Mouse (Mus musculus): ENCODE results near the gene Mbnl2.
A peak's percentile ranks its signal among the peaks of the same experiment; 100 is the strongest.

Mbnl2 gene

DNA sequence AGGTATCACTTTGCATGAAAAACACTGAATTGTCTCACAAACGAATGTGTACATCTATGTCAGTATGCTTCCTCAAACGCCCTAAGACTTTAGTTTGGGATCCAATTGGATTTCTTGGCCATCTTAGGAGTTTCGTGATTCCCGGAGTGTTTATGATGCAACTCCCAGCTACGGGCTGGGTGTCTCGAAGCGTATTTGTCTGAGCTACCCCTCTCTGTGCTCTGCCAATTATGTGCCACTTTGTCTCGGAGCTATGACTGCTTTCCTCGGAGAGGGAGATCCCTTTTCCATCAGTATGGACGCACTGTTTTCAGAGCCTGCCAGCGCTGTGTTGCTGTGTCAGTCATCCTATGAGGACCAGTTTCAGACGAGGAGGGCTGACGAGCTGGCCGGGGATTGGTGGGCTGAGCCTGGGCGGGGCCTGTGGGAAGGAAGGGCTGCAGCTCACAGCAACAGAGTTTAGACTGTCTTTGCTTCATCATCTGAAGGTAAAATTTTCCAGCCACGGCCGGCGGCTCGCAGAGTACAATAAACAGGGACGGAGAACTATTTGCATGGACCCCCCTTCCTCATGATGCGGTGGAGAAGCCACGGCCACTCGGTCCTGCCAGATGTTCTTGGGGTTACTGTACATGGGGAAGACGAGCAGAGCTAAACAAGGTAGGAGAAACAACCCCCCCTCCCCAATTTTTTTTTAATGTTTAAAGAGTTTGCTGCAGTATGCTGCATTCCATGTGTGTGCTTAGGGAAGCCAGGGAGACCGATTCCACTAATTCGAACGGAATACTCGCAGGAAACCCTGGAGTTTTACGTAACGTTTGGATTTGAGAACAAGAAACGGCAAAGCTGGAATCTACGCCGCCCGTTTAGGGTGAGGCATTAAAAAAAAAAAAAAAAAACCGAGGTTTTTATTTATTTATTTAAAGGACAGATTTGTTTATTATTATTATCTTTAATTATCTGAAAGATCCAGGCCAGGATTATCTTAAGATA, at the start of gene Mbnl2:
Gene Mbnl2 (plus strand): TSS at position 424 of the 993 bp plus-strand sequence.
- peak; percentile 92 for DNase-seq (ENCODE audit: extremely low spot score)

DNA sequence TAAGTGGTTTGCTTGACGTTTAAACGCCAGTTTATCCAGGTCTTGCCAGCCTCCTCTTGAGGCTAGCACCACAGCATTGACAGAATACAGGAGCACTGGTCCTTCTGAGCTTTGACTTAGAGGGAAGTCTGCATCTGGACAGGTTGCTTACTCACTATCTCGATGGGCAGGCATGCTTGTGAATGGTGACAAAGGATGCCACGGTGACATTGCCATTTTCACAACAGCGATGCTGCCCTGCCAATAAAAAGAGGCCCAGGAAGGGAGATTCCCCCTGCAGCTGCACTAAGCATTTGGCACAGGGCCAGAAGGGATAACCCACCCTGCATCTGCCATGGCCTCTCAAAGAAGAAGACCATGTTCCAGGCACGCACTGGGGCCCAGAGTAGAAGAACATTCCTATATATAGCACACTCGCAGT, 43.4 kb upstream of the Mbnl2 start:
- DNase-seq (ENCODE audit: extremely low spot score), result no peak

DNA sequence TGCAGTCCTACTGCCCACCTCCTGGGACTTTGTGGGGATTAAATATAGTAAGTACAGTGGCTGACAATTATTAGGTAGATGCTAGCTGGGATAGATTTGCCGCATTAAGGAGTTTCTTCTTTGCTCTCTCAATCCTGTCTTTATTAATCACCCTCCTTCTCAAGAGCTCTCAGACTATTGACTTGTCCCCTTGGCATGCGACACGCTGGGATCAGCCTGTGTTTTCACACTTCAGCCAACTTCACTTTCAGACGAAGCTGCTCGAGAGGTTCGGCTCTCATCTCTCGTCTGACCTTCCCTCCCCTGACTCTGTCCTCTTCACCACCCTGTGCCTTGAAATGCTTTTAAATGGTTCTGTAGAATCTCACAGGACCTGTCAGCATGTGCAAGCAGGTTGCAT, 39.9 kb upstream of the Mbnl2 start:
- DNase-seq (ENCODE audit: extremely low spot score), result no peak

DNA sequence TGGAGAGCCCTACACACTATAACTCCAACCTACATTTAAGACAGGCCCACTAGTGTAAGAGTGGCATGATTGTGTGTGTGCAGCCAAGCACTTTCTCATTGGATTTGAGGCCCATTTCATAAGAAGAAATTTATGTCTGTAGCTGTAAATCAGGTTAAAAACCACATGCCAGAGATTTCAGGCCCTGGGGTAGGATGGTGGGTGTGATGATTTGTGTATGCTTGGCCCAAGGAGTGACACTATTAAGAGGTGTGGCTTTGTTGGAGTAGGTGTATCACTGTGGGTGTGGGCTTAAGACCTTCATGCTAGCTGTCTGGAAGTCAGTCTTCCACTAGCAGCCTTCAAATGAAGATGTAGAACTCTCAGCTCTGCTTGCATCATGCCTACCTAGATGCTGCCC, 37.0 kb upstream of the Mbnl2 start:
- no peak for DNase-seq (ENCODE audit: extremely low spot score)

DNA sequence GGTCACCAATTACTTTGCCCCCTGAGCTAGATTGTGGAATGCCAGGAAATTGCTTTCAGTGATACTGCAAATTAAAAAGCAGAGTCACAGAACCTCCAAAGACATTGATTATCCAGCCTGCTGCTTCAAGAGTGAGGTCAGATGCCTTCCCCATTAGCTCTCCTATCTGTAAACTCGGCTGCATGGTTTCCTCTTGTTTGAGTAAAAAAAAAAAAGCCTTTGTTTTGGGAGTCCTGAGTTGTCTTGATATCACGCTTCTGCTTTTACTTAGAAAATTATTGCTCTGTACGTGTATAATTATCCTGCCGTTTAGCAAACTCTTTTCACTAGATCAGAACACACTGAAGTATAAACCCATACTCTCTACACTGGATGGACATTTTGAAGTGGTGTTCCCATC, 35.3 kb upstream of the Mbnl2 start:
- DNase-seq (ENCODE audit: extremely low spot score), result no peak

DNA sequence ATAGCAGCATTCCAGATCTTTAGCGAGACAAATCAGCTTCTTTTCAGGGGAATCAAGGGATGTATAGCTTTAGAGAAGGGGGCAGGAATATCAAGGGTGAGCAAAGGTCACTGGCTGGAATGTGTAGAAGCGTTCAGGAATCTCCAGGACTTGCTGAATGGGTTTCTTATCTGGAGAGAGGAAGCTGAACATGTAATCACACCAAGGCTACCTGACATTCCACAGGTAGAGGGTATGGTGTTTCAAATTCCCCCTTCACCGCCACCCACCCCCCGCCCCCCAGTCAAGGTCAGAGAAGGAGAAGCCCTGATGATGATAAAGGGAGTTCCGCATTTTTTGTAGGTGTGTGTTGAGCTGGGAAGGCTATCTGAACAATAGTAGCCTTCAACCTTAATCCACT, 32.8 kb upstream of the Mbnl2 start:
- DNase-seq (ENCODE audit: extremely low spot score), result no peak

DNA sequence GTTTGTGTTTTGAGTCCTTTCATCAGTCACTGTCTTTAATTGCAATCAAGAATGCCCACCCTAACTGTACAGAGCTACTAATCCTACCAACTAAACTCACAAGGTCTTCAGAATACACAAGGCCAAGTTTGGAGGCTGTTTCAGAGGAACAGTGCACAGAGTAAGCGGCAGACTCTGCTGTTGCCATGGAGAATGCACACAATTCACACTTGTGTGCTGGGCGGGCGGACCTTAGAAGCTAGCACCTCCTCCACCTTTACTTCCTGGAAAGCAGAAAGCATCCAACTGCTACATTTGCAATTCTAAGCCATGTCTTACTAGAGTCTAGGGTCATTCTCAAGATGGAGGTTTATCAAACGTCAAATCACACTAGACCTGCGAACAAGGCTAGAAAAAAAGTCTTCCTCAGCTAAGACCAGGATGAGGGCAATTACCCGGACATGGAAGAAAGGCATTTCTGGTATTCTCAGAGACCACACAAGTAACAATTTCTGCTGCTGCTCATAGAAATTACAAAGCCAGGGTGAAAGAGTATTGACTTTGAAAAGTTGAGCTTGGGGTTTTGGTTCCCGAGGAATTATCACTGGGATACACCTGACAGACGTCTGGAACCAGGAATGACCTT, 30.3 kb upstream of the Mbnl2 start:
- DNase-seq (ENCODE audit: extremely low spot score), result no peak

DNA sequence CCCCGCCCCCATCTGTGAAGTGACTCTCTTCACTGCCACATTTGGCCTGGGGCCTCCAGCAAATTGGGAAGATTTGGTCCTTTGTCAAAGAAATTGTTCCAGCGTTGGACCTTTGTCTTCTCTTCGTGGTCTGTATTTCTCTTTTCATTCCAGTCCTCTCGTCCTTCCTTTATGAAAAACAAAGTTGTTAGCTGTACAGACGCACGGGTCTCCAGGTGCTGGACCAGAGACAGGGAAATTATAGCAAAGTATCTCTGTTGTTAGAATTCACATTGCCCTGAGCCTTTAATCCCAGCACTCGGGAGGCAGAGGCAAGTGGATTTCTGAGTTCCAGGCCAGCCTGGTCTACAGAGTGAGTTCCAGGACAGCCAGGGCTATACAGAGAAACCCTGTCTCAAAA, 22.1 kb upstream of the Mbnl2 start:
- DNase-seq (ENCODE audit: extremely low spot score), result no peak

DNA sequence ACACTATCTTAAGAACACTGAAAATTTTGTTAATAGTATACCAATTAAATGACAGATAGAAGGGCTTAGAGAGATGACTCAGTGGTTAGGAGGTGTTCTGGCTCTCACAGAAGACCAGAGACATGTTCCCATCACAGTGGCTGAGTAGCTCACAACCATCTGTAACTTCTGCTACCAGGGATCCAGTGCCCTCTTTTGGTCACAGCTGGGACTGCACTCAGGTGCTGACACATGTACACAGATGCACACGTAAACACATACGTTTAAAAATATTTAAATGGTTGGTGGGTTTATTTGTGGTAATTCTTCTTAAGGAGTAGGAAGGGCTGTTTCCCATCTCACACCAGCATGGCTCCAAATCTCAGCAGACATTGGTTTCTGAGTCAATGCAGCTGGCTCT, 19.3 kb upstream of the Mbnl2 start:
- DNase-seq (ENCODE audit: extremely low spot score), result no peak

DNA sequence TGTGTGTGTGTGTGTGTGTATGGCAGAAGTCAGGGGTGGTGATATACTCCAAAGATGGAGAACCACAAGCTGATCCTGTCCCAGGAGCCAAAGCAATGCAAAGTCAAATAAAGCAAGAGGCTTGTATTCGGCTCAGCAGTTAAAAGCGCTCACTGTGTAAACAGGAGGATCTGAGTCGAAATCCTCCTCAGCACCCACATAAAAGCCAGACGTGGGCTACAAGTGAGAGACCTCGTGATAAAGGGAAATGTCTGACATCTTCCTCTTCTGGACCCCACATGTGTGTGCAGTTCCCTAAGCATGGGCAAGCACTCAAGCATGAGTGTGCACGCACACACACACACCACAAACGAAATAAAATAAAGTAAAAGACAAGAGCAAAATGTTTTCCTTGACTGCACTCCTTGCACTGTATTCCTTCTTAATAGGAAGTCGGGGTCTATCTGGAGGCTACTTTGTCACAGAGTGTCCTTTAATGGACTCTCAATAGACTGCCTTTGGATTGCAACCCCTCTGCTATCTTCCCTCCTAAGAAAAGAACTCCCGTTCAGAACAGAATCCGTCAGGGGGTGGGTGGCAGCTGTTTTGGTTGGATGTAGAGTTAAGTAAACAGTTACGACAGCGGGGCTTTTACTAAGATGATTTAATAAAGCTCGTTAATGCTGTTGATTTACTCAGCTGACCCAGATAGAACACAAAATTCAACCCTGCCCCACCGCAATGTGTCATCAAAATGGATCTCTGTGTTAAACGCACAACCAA, 18.7 kb upstream of the Mbnl2 start:
- no peak for DNase-seq (ENCODE audit: extremely low spot score)

DNA sequence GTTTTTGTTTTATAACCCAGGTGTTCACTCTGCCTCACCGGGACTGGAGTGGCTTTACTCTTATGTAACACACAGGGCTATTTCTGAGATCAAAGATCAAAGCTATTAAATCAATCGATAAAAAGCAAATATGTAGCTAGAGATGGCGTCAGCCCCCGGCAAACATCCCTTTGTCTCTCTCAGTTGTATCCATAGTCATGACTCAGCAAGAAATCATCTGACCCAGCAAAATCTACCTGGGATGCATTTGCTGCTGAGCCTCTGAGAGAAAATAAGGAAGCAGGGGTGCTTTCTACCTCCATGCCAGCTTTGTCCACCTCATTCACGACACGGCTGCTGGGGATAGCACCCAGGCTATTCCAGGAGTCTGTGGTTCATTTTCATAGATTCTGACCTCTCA, 18.0 kb upstream of the Mbnl2 start:
- no peak for DNase-seq (ENCODE audit: extremely low spot score)

DNA sequence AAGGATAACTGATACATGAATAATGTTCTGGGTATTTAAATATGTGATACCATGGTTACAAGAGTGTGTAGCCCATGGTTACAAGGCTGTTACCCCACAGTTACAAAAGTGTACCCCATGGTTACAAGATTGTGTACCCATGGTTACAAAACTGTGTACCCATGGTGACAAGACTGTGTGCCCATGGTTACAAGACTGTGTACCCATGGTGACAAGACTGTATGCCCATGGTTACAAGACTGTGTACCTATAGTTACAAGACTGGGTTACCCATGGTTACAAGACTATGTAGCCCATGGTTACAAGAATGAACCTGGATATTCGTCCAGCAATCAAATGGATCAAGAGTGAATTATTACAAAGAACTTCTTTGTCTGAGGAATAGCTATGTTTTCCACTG, 16.0 kb upstream of the Mbnl2 start:
- DNase-seq (ENCODE audit: extremely low spot score), result no peak

DNA sequence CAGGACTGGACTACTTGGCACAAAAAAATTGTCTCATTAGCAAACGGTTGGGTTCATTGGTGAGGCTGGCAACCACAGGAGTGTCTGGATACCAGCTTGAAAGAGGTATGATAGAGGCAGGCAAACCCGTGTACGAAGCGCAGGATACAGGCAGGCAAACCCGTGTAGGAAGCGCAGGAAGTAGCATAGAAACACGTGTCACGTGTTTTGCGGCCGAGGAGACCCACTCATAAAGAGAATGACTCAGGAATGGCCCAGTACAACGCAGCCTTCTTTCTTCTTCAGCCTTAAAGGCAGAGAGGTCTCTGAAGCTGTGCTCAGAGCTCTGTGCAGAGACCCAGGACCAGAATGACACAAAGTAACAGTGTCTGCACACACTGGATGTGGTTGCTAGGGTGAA, 13.9 kb upstream of the Mbnl2 start:
- DNase-seq (ENCODE audit: extremely low spot score), result no peak

DNA sequence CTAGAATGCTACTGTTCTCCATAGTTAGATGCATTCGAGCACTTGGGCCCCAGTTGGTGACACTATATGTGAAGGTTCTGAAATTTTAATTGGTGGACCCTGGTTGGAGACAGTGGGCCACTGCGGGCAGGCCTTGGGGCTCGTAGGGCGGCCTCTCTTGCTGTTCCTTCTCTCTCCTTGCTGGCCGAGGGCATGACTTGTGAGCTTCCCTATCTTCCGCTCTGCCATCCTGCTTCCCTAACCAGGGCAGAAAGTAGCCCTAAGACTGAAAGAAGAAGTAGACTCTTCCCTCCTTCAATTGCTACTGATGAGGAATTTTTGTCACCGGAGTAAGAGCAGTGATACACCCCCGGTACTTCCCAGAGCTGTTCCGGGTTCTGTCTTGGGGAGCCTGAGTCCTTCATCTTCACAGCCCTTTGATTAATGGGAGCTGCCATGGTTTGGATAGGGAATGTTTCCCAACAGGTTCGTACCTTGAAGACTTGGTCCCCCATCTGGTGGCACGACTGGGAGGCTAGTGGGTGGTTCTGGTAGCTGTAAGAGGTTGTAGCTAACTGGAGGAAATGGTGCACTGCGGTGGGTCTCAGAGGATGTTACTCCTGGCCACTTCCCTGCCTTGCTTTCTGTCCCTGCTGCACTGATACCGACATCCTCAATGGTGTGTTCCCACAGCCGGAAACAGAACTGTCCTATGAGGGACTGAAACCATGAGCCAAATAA, 12.6 kb upstream of the Mbnl2 start:
- DNase-seq (ENCODE audit: extremely low spot score), result no peak

DNA sequence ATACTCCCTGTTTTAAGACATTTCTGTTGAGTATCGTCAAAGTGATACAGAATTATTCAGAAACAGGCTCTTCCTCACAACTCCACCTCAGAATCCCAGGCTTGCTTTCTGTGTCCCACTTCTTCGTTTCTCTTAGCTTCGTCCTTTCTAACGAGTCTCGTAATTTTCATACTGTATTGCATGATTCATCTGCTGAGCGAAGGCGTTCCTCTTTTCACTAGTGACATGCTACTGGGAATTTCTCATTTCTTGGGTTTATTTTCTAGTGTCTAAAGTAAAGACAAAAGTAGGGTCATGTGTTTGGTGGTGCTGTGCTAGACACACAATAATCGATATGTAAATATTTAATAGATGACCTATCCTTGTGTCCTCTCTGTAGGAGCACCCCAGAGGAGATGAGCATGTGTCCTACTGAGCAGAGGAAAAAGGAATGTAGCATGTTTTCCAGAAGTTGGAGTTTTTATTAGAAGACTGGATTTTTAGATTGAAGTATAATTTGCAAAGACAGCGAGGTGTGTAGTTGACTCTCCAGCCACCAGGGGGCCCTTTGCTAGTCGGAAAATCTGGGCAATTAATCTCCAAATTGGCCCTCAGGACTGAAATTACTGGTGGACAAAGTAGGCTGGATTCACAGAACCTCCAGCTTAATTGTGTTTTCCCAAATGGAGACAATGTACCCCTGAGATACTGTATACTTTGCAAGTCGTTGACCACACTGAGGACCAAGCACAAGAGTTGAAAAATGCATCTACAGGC, 11.9 kb upstream of the Mbnl2 start:
- no peak for DNase-seq (ENCODE audit: extremely low spot score)

DNA sequence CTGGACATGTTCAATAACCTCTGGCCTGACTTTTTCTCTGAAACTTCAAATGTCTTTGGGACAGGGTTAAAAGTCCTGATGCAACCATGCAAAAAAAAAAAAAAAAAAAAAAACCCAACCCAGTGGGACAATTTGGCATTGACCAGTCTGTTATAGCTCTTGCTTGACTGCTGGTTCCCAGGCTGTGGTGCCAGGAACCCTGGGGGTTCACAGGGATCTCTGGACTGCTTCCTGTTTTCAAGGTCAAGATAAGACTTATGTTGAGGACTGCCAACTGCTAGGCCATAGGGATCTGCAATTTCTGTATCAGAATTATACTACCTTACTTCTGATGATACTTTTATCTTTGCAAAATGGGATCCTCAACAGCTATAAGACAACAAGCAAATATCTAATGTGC, 9.6 kb upstream of the Mbnl2 start:
- DNase-seq (ENCODE audit: extremely low spot score), result no peak

DNA sequence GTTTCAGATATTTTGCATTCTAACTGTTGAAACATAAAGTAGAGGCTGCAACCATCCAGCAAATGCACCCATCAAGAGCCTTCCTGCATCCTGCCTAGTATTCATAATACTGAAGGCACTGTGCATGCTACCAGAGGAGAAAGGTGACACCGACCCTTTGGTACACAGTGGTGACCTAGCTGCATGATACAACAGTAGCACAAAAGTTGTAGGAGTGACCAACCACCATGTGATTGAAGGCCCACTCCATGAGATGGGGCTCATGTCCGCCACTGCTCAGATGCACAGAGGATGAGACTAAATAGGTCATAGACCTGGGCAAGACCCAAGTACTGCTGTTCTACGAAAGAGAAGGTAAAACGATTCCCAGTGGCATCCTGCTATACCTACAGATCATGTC, 8.3 kb upstream of the Mbnl2 start:
- no peak for DNase-seq (ENCODE audit: extremely low spot score)

DNA sequence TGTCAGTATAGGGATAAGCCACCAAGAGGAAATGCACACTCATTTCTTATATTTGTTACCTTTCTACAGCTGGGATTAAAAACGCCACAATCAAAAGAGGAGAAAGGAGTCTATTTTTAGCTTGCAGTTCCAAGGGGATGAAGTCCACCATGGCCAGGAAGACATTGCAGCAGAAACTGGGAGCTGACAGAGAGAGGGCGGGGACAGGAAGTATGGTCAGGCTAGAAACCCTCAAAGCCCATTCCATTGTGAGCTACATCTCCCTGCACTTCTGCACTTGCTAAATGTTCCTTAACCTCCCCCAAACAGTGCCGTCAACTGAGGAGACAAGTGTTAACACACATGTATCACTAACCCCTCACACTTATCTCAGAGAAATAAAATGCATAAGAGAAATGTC, 5.4 kb upstream of the Mbnl2 start:
- no peak for DNase-seq (ENCODE audit: extremely low spot score)

DNA sequence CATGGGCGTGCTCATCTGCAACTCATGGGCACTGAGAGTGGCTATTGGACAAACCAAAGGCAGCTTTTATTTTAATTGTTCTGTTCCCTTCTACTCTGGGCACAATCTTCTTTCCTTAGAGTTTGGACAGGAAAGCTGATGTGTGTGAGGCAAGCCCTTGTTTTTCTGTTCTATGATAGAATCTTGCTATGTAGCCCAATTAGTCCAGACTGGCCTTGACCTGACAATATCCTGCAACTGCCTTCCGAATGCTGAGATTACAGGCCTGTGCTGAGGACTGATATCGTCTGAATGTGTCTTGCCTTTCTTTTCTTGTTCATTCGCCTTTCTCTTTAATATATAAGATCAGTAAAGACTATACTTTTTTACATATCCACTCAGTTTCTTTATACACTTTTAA, 4.8 kb upstream of the Mbnl2 start:
- no peak for DNase-seq (ENCODE audit: extremely low spot score)

DNA sequence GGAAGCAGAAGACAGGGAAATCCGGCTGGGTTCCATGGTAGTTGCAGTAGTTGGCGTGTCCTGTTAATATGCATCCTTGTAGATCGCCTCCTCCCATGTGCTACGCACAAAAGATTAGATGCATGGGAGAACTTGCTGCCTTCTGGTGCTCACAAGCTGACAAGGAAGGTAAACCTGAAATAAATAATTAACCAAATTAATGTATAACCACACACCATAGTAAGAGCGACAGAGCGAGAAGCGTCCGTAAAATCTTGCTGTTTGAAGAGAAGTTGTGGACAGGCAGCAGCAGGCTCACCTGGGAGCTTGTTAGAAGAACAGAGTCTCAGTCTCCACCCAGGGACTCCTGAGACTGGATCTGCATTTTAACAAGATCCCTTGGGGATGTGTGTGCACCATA, 4.4 kb upstream of the Mbnl2 start:
- DNase-seq (ENCODE audit: extremely low spot score), result no peak

DNA sequence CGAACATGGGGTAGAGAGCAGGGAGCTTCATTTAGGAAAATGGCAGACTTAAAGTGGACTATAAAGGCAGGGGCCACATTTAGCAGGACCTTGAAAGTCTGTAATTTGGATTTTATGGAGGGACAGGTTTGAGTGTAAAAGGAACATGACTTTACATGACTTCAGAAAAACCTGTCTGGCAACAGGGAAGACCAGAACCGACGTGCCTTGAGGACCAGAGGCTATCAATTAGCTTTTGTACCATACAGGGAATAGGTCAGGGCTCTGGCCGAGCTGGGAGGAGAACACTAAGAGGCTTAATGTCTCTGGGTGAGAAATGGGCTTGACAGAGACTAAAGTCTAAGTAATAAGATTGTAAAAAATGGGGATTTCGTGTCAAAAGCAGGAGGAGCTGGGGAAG, 1.7 kb upstream of the Mbnl2 start:
- DNase-seq (ENCODE audit: extremely low spot score), result no peak
